10 mouse cellular contexts compared by ENCODE assay signal in genomic region chr6:137053464-137053863, GRCm38 (mm10).
A peak's percentile ranks its signal among the peaks of the same experiment; 100 is the strongest.
DNase-seq lines count a peak whose midpoint lies in the region; ATAC-seq and TF ChIP-seq lines count a peak whose summit lies in the region.
"Had no signal": no experiment of that assay in that cellular context is flagged by ENCODE, and none has a peak within 500 bp of the region (broad histone marks: within the 10 kb centered on the region; RNA-seq: fewer than 3 reads in every experiment).

No protein-coding gene starts in this region.

- no peak overlapping the region for H3K27ac ChIP-seq in midbrain, postnatal 0 days (ENCODE audit: low read depth, low read length)
- no peak overlapping the region for H3K27ac ChIP-seq in midbrain, embryonic 15.5 days
- no peak overlapping the region for H3K27ac ChIP-seq in liver, embryonic 14.5 days
- H3K27ac ChIP-seq: neural tube, embryonic 13.5 days had no signal

- no peak overlapping the region for H3K4me3 ChIP-seq in midbrain, postnatal 0 days (ENCODE audit: low read depth, low read length)
- H3K4me3 ChIP-seq in midbrain, embryonic 15.5 days, result no peak overlapping the region
- no peak overlapping the region for H3K4me3 ChIP-seq in liver, embryonic 14.5 days (ENCODE audit: insufficient read depth in 1 of 2, low read depth in 2 of 2, low read length in 2 of 2)
- H3K4me3 ChIP-seq: neural tube, embryonic 13.5 days had no signal

- no peaks in the 10 kb centered on the region for H3K9me3 ChIP-seq in midbrain, postnatal 0 days (ENCODE audit: low read length)
- H3K9me3 ChIP-seq in midbrain, embryonic 15.5 days, result no peaks in the 10 kb centered on the region
- H3K9me3 ChIP-seq in liver, embryonic 14.5 days (ENCODE audit: control insufficient read depth, low read length), result no peaks in the 10 kb centered on the region
- H3K9me3 ChIP-seq: neural tube, embryonic 13.5 days had no signal

- 72% methylated on average over 5 of the region's 5 CpGs for WGBS in midbrain, postnatal 0 days
- 70% methylated on average over 5 of the region's 5 CpGs for WGBS in midbrain, embryonic 15.5 days
- 57% methylated on average over 5 of the region's 5 CpGs for WGBS in liver, embryonic 14.5 days (ENCODE audit: insufficient replicate concordance)

- H3K27me3 ChIP-seq in midbrain, postnatal 0 days (ENCODE audit: insufficient read depth, low read length), result no peaks in the 10 kb centered on the region
- no peaks in the 10 kb centered on the region for H3K27me3 ChIP-seq in midbrain, embryonic 15.5 days (replicated peaks)
- H3K27me3 ChIP-seq in liver, embryonic 14.5 days (ENCODE audit: control insufficient read depth, insufficient read depth, low read length), result no peaks in the 10 kb centered on the region
- H3K27me3 ChIP-seq: neural tube, embryonic 13.5 days had no signal

- no peak overlapping the region for H3K4me2 ChIP-seq in midbrain, postnatal 0 days (ENCODE audit: low read depth, low read length, poor library complexity, severe bottlenecking)
- no peak overlapping the region for H3K4me2 ChIP-seq in midbrain, embryonic 15.5 days
- no peak overlapping the region for H3K4me2 ChIP-seq in liver, embryonic 14.5 days (ENCODE audit: low read depth)
- H3K4me2 ChIP-seq: neural tube, embryonic 13.5 days had no signal

- peak; percentile 57 for TF ChIP-seq CTCF in midbrain, postnatal 0 days (IDR thresholded peaks at IDR 0.05)
- TF ChIP-seq CTCF in liver, embryonic 14.5 days (IDR thresholded peaks at IDR 0.05; ENCODE audit: low read depth), result peak; percentile 69

- H3K36me3 ChIP-seq in midbrain, postnatal 0 days (ENCODE audit: insufficient read depth, low read length), result peaks cover 4% of the 10 kb centered on the region; the same call in 1 of the 2 replicates
- no peaks in the 10 kb centered on the region for H3K36me3 ChIP-seq in midbrain, embryonic 15.5 days (replicated peaks)
- H3K36me3 ChIP-seq in liver, embryonic 14.5 days (replicated peaks; ENCODE audit: control insufficient read depth, insufficient read depth, low read depth), result no peaks in the 10 kb centered on the region
- H3K36me3 ChIP-seq: G1E; neural tube, embryonic 13.5 days had no signal

- H3K9ac ChIP-seq in midbrain, postnatal 0 days (replicated peaks; ENCODE audit: low read length, poor library complexity, severe bottlenecking), result no peak overlapping the region
- H3K9ac ChIP-seq in midbrain, embryonic 15.5 days, result no peak overlapping the region
- no peak overlapping the region for H3K9ac ChIP-seq in liver, embryonic 14.5 days (replicated peaks)
- H3K9ac ChIP-seq: neural tube, embryonic 13.5 days had no signal

- no peak for ATAC-seq in midbrain, postnatal 0 days (ENCODE audit: low FRiP score)
- no peak for ATAC-seq in midbrain, embryonic 15.5 days (replicated peaks)
- no peak for ATAC-seq in liver, embryonic 14.5 days (ENCODE audit: insufficient read depth)

- H3K4me1 ChIP-seq in midbrain, postnatal 0 days (ENCODE audit: insufficient read depth, low read length), result no peaks in the 10 kb centered on the region
- H3K4me1 ChIP-seq in midbrain, embryonic 15.5 days, result no peaks in the 10 kb centered on the region
- H3K4me1 ChIP-seq in liver, embryonic 14.5 days (replicated peaks; ENCODE audit: control insufficient read depth in 2 of 2, insufficient read depth in 2 of 2, low read length in 1 of 2), result no peaks in the 10 kb centered on the region
- H3K4me1 ChIP-seq: neural tube, embryonic 13.5 days had no signal

- TF ChIP-seq EP300 in liver, embryonic 14.5 days (IDR thresholded peaks at IDR 0.05; ENCODE audit: low read depth), result no peak

- DNase-seq in embryo, embryonic 10 days (ENCODE audit: low spot score), result peak; percentile 17
- DNase-seq in embryo, embryonic 9.5 days (ENCODE audit: extremely low spot score), result no peak
- DNase-seq in midbrain, postnatal 0 days (ENCODE audit: low spot score), result no peak
- peak; percentile 41 to 64 for DNase-seq in cerebellum, postnatal 14 days
- no peak for DNase-seq in liver, embryonic 14.5 days (ENCODE audit: low read depth in 3 of 3, low spot score in 3 of 3)
- DNase-seq in thymus, postnatal 4 days, result peak; percentile 46
- no peak for DNase-seq in right cerebral cortex, postnatal 25 days

Comparison
In these comparisons a context has a peak if more than half of its experiments do, and no peak if none do; other contexts are left out.
1. DNase-seq: peak in embryo, embryonic 10 days (single experiment), cerebellum, postnatal 14 days (2 of 2) and thymus, postnatal 4 days (single experiment); none in embryo, embryonic 9.5 days (single experiment), midbrain, postnatal 0 days (single experiment), liver, embryonic 14.5 days (0 of 3) and right cerebral cortex, postnatal 25 days (single experiment).